Mouse (Mus musculus) MEL (cell line): ENCODE data around the gene Calm3.
A peak's percentile ranks its signal among the peaks of the same experiment; 100 is the strongest.

Experiments used
- CTCF ChIP-seq, 3 experiments: IDR thresholded peaks in 2 of 3; conservative IDR thresholded peaks in 1 of 3; 2 replicates each; pipeline ENCODE4 v1.5.1; 2011 to 2012; ENCODE audit warnings: low read length in 3 of 3, low read depth in 2 of 3, mild to moderate bottlenecking in 2 of 3, improper control_type of control experiment in 1 of 3, inconsistent platforms in 1 of 3, mixed read lengths in 1 of 3, moderate library complexity in 1 of 3; ENCODE audit not compliant: control insufficient read depth in 1 of 3, insufficient read depth in 1 of 3, poor library complexity in 1 of 3, severe bottlenecking in 1 of 3
- ELF1 ChIP-seq: IDR thresholded peaks from 2 replicates; pipeline ENCODE4 v1.6.1; 2014; ENCODE audit warnings: low read depth, mild to moderate bottlenecking, inconsistent platforms, low read length, improper control_type of control experiment, moderate library complexity
- GABPA ChIP-seq: IDR thresholded peaks from 2 replicates; pipeline ENCODE4 v1.6.1; 2012; ENCODE audit warnings: low read depth, mild to moderate bottlenecking, inconsistent platforms, low read length, improper control_type of control experiment, moderate library complexity
- JUND ChIP-seq: IDR thresholded peaks from 2 replicates; pipeline ENCODE4 v1.6.1; 2011; ENCODE audit warnings: low read depth, mild to moderate bottlenecking, improper control_type of control experiment, low read length

DNA sequence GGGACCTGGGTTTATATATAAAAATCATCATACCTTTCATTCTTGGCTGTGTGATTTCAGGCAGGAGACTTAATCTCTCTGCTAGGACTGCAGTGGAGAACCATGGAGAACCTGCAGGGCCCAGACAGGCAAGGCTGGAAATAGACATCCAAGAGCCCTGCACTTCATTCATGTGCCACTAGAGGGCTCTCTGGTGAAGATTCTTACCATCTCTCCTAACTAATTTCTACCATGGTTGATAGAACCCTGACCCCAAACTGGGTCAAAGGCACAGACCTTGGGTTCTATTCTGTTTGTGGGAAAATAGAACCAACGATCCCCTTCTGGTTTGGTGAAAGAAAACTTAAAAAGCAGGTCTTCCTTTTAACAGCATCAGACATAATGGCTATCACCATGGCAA, 6.9 kb upstream of the Calm3 start:
- TF ChIP-seq ELF1: no peak
- peak; percentile 56 to 88 (median 76) for TF ChIP-seq CTCF (IDR thresholded peaks at IDR 0.05 in 2 of 3, conservative IDR thresholded peaks at IDR 0.05 in 1 of 3; ENCODE audit: control insufficient read depth in 1 of 3, insufficient read depth in 1 of 3, low read depth in 2 of 3, low read length in 3 of 3, poor library complexity in 1 of 3, severe bottlenecking in 1 of 3)
- no peak for TF ChIP-seq JUND
- no peak for TF ChIP-seq GABPA
